Mouse (Mus musculus): ENCODE data around the gene Tbc1d30. TPM values are rescaled to one million over a fixed set of nuclear protein-coding genes. Genes with fewer than 3 reads are reported as not detected.
A peak's percentile ranks its signal among the peaks of the same experiment; 100 is the strongest.

Gene Tbc1d30
- total and polyA plus RNA-seq, 2 experiments from 2014 or later, result 1.1 to 14.7 TPM

- Histone ChIP-seq H3K27ac (ENCODE audit: low read depth) (no peak overlapping the region), H3K4me1 (ENCODE audit: control insufficient read depth, insufficient read depth) (no peaks in the 10 kb centered on the region), H3K4me3 (ENCODE audit: low read depth, low read length) (no peak overlapping the region), H3K27me3 (ENCODE audit: control insufficient read depth, insufficient read depth, low read length) (no peaks in the 10 kb centered on the region), H3K36me3 (replicated peaks; ENCODE audit: control insufficient read depth, insufficient read depth, low read length) (no peaks in the 10 kb centered on the region), H3K4me2 (ENCODE audit: low read depth, low read length) (peak overlapping the region; percentile 17; the same call in 1 of the 2 replicates), H3K9me3 (replicated peaks; ENCODE audit: control insufficient read depth, low read length) (no peaks in the 10 kb centered on the region), H3K9ac (replicated peaks; ENCODE audit: low read depth, low read length) (no peak overlapping the region)
- DNase-seq (ENCODE audit: low spot score), result no peak
- TF ChIP-seq CTCF (IDR thresholded peaks at IDR 0.05; ENCODE audit: low read depth), result no peak
- no peak for TF ChIP-seq EP300 (IDR thresholded peaks at IDR 0.05; ENCODE audit: low read depth)
- 78% methylated on average over 21 of the region's 21 CpGs for WGBS
- no peak for ATAC-seq (ENCODE audit: insufficient read depth, low read depth)
Observed at GRCm38 (mm10) chr10:121263520-121264203, 87.4 kb downstream of the Tbc1d30 start.

GRCm38 (mm10) chr10:121262206-121262605, 88.9 kb downstream of the Tbc1d30 start:
- Histone ChIP-seq H3K4me2 (ENCODE audit: low read depth, low read length) (no peak overlapping the region), H3K4me1 (ENCODE audit: control insufficient read depth, insufficient read depth) (no peaks in the 10 kb centered on the region), H3K9me3 (replicated peaks; ENCODE audit: control insufficient read depth, low read length) (no peaks in the 10 kb centered on the region), H3K27ac (ENCODE audit: low read depth) (no peak overlapping the region), H3K9ac (replicated peaks; ENCODE audit: low read depth, low read length) (no peak overlapping the region), H3K27me3 (ENCODE audit: control insufficient read depth, insufficient read depth, low read length) (no peaks in the 10 kb centered on the region), H3K4me3 (ENCODE audit: low read depth, low read length) (no peak overlapping the region), H3K36me3 (replicated peaks; ENCODE audit: control insufficient read depth, insufficient read depth, low read length) (no peaks in the 10 kb centered on the region)
- ATAC-seq (ENCODE audit: insufficient read depth, low read depth) (no peak), DNase-seq (ENCODE audit: low spot score) (no peak)
- WGBS, result 84% methylated on average over 8 of the region's 8 CpGs
- no peak for TF ChIP-seq CTCF (IDR thresholded peaks at IDR 0.05; ENCODE audit: low read depth)
- TF ChIP-seq EP300 (IDR thresholded peaks at IDR 0.05; ENCODE audit: low read depth), result no peak

GRCm38 (mm10) chr10:121261036-121261592, 90.0 kb downstream of the Tbc1d30 start:
- no peak overlapping the region for H3K4me3 ChIP-seq (ENCODE audit: low read depth, low read length)
- DNase-seq (ENCODE audit: low spot score) (no peak), ATAC-seq (ENCODE audit: insufficient read depth, low read depth) (no peak)
- 88% methylated on average over 6 of the region's 6 CpGs for WGBS
- TF ChIP-seq CTCF (IDR thresholded peaks at IDR 0.05; ENCODE audit: low read depth) (no peak), EP300 (IDR thresholded peaks at IDR 0.05; ENCODE audit: low read depth) (no peak)
- no peaks in the 10 kb centered on the region for H3K36me3 ChIP-seq (replicated peaks; ENCODE audit: control insufficient read depth, insufficient read depth, low read length)
- H3K4me1 ChIP-seq (ENCODE audit: control insufficient read depth, insufficient read depth), result no peaks in the 10 kb centered on the region
- H3K27me3 ChIP-seq (ENCODE audit: control insufficient read depth, insufficient read depth, low read length), result no peaks in the 10 kb centered on the region
- no peaks in the 10 kb centered on the region for H3K9me3 ChIP-seq (replicated peaks; ENCODE audit: control insufficient read depth, low read length)
- no peak overlapping the region for H3K27ac ChIP-seq (ENCODE audit: low read depth)
- no peak overlapping the region for H3K4me2 ChIP-seq (ENCODE audit: low read depth, low read length)
- H3K9ac ChIP-seq (replicated peaks; ENCODE audit: low read depth, low read length), result no peak overlapping the region

- Histone ChIP-seq H3K9ac (replicated peaks; ENCODE audit: low read depth, low read length) (no peak overlapping the region), H3K4me2 (ENCODE audit: low read depth, low read length) (no peak overlapping the region), H3K4me3 (ENCODE audit: low read depth, low read length) (no peak overlapping the region), H3K36me3 (replicated peaks; ENCODE audit: control insufficient read depth, insufficient read depth, low read length) (no peaks in the 10 kb centered on the region), H3K27me3 (ENCODE audit: control insufficient read depth, insufficient read depth, low read length) (no peaks in the 10 kb centered on the region), H3K4me1 (ENCODE audit: control insufficient read depth, insufficient read depth) (no peaks in the 10 kb centered on the region), H3K9me3 (replicated peaks; ENCODE audit: control insufficient read depth, low read length) (no peaks in the 10 kb centered on the region), H3K27ac (ENCODE audit: low read depth) (no peak overlapping the region)
- 25% methylated on average over 17 of the region's 17 CpGs for WGBS
- peak; percentile 70 for DNase-seq (ENCODE audit: low spot score)
- ATAC-seq (ENCODE audit: insufficient read depth, low read depth), result peak; percentile 72; the same call in 1 of the 2 replicates
- no peak for TF ChIP-seq EP300 (IDR thresholded peaks at IDR 0.05; ENCODE audit: low read depth)
- TF ChIP-seq CTCF (IDR thresholded peaks at IDR 0.05; ENCODE audit: low read depth), result peak; percentile 98
Observed at GRCm38 (mm10) chr10:121256115-121256825, 94.8 kb downstream of the Tbc1d30 start.

- H3K27ac ChIP-seq (ENCODE audit: low read depth), result no peak overlapping the region
- no peaks in the 10 kb centered on the region for H3K36me3 ChIP-seq (replicated peaks; ENCODE audit: control insufficient read depth, insufficient read depth, low read length)
- H3K9ac ChIP-seq (replicated peaks; ENCODE audit: low read depth, low read length), result no peak overlapping the region
- no peaks in the 10 kb centered on the region; the same call in 1 of the 2 replicates for H3K4me1 ChIP-seq (ENCODE audit: control insufficient read depth, insufficient read depth)
- 90% methylated on average over 5 of the region's 5 CpGs for WGBS
- no peaks in the 10 kb centered on the region for H3K9me3 ChIP-seq (replicated peaks; ENCODE audit: control insufficient read depth, low read length)
- ATAC-seq (ENCODE audit: insufficient read depth, low read depth) (no peak), DNase-seq (ENCODE audit: low spot score) (no peak)
- H3K4me2 ChIP-seq (ENCODE audit: low read depth, low read length), result no peak overlapping the region
- no peak for TF ChIP-seq EP300 (IDR thresholded peaks at IDR 0.05; ENCODE audit: low read depth)
- H3K27me3 ChIP-seq (ENCODE audit: control insufficient read depth, insufficient read depth, low read length), result no peaks in the 10 kb centered on the region
- no peak overlapping the region for H3K4me3 ChIP-seq (ENCODE audit: low read depth, low read length)
Observed at GRCm38 (mm10) chr10:121255465-121255864, 95.6 kb downstream of the Tbc1d30 start.
